Mouse (Mus musculus) brain, embryonic 18.5 days (tissue): ENCODE measurements around the gene Rybp.

Source experiments
- DNase-seq: peaks from one replicate; pipeline ENCODE4 v3.0.0-alpha.2; 2012; ENCODE audit warnings: low read depth, low spot score

Rybp gene

DNA sequence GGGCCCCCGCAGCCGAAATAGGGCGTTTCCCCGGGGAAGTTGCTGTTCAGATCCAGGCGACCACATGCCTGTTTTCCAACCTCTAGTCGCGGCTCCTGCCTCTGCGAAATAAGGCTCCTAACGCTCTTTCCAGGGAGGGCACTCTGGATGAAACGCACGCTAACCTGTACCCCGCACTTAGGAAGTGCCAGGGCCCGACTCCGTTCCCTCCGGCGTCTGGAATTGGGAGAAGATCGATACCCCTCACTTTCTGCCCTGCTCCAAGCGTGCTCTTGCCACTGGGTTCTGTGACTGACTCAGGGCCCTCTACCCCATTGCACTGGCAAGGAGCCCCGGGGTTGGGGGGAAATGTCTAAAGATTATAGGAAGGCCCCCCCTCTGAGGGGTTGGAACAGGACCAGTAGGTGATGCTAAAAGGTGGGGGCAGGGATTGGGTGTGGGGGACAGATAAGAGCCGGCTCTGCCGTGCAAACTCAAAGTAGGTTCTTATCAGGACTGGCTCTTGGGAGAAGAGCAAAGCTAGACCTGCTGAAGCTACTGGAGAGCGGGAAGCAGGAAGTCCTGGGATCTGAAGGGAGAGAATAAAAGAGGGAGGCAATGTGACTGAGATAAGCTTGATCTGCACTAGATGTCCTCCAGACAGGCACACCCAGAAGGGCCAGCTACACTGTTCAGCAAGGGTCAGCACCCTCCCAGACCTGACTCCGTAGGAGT, 888 bp upstream of the Rybp start:
- DNase-seq, result no peak

DNA sequence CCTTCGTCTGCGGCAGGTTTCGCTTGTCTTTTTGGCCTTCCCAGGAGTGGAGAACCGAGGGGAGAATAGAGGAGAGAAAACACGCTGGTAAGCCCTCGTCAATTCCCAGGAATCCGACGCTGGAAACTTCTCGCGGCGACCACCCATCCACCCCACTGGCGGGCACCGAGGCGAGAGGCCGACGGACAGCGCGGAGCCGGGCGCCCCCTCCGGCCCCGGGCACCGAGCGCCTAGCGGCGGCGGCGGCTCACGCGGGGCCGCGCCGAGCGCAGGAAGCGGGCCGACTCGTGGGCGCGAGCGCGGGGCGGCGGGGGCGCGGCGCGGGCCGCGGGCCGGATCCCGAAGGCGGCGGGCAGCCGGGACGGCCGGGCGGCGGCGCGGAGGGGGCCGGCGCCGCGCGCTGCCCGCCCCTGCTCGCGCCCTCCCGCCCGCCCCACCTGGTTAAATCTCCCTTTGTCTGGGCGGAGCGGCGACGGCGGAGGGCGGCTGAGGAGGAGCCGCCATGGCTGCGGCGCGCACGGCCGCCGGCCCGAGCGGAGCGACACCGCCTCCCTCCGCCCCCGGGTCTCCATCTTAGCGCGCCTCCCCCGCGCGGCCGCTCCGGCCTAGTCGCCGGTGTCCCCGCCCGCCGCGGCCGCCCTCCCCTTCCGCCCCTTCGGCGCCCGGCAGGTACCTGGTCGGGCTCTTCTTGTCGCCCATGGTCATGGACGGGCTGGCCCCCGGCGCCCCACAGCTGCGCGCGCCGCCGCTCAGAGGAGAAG, 532 bp downstream of the Rybp start:
- no peak for DNase-seq

DNA sequence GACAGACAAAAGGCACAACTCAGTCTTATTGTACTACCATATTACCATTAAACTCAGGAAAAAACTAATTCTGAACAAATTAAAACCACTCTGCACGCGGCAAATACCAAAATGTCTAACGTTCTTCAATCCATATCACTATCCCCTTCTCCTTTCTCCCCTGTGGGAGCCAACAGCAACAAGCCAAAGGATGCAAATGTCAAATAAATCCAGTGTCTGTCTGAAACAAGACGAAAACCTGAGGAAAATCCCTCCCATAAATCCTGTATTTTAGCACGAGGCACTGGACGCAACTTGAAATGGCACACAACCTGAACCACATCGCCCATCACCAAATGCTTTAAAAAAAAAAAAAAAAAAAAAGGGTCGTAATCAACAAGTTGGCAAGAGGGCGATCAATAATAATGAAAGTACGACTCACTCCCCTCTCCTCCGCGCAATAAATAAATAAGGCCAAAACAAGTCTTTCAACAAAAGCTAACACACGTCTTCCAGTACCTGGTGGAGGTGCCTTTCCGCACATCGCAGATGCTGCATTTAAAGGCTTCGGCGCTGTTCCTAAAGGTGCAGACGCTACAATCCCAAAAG, 1.2 kb downstream of the Rybp start:
- DNase-seq, result no peak

DNA sequence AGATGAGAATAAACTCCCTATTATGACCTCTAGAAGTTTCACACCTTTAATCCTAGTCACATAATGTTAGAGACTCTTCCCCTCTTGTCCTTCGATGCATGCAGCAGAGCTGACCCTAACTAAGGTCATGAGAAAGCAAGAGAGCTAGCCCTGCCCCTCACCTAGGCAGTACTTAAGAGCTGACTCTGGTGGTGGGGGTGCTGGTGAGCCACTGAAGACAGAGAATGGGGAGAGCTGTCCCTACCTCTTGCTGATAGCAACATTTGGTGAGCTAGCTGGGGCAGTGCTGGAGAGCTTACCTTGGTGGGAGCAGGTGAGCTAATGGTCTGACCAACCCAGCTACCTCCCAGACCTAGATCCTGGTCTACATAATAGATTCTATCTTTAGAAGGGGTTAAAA, 8.4 kb downstream of the Rybp start:
- no peak for DNase-seq

DNA sequence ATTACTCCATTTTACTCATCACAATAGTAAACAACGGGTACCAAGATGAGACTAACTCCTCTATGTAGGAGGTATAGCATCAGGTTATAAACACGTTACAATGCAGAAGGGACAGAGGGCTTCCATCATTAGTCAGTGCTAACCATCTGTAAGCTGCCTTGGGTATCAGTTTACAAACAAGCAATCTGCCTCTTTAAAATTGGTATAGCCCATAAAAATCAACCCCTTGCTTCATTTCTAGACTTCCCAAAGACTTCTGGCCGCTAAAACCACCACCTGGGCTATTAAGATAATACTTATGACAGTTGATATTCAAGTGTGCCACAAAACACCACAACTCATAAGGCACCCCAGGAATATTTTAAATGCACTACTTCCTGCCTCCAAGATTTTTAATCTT, 10.9 kb downstream of the Rybp start:
- no peak for DNase-seq

DNA sequence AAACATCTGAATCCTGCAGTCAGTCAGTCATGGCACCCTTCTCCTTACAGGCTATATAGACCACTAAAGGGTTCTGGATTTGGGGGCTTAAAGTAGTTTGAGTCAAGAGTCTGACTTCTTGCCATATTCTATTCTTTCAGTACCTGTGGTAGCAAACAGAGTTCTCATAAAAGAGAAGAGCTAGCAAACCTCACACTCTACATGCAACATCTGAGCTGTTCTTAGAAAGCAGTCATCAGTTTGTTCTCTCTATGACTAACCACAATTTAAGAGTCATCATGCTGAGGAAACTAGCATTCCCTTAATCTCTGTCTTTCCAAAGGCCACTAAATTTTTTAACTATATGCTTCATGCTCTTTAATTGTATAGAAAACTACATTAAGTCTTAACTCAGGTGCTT, 11.6 kb downstream of the Rybp start:
- no peak for DNase-seq

DNA sequence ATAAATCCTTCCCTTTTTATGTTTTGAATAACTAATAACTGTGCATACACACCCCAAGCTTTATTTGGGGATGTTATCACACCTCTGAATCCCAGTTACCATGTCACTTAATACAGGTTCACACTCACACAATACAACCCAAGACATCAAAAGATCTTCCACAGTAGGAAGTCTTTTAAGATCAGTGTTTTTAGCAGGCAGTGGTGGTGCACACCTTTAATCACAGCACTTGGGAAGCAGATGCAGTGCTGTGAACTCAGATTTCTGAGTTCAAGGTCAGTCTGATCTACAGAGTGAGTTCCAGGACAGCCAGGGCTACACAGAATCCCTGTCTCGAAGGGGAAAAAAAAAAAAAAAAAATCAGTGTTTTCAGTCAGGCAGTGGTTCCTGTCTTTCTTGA, 13.7 kb downstream of the Rybp start:
- DNase-seq, result no peak

DNA sequence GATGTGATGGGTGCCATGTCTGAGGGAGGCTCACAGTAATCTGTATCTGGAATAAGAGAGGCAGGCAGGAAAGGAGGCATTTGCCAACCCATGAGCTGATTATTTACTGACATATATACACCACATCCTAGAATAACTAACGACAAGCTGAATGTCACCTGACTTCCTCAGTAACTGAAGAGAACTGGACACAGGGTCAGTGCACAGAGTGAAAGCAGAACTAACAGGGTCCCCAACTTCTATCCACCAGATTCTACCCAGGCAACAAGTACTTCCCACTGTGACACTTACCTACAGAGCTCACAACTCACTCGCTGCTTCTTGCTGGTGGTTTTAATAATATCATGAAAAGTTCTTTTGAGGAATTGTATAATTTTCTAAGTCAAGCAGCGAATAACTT, 15.3 kb downstream of the Rybp start:
- no peak for DNase-seq

DNA sequence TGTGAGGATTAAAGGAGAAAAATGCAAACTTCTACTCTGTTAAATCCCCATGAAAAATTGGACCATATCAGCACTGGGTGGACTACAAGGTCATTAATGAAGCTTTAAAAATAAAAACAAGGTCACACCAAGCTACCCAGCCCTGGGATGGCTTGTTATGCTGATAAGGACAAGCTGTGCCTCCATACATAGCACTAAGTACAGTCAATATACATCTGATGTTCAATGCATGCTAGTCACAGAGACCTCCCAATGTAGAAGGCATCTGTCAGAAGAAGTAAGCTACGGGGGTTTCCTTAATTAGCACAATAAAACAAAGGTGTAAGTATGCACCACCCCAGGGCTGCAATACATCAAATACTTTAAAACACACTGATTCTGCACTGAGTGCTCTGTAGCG, 16.5 kb downstream of the Rybp start:
- DNase-seq, result no peak

DNA sequence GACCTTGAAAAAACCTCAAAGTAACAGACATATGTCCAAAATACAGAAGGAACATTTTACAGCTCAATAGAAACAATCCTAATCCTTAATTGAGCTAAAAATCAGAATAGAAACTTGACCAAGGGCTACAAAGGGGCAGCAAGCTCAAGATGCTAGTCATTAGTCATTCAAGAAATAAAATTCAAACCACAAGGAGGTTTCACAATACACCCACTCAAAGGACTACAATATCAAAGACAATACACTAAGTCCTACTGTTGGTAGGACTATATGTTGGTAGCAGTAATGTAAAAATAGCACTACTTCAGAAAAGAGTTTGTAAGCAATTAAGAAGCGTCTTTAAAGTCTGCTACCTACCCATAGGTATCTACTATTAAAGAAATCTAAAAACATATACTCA, 27.7 kb downstream of the Rybp start:
- no peak for DNase-seq

DNA sequence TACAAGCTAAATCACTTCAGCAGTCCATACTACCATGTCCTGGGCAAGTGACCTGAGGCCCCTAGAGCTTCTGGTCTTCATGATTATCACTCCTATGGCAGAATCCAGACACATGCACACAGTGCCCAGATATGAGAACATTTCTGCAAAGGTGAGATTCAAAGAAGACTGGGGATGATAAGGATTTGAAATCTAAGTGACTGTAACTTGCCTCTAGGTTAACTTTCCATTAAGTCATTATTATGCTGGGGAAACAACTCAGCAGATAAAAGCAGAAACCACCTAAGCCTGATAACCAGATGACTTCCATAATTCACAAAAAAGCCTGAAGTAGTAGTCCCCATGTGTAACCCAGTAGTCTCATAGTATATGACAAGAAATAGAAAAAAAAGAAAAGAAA, 29.0 kb downstream of the Rybp start:
- DNase-seq, result no peak

DNA sequence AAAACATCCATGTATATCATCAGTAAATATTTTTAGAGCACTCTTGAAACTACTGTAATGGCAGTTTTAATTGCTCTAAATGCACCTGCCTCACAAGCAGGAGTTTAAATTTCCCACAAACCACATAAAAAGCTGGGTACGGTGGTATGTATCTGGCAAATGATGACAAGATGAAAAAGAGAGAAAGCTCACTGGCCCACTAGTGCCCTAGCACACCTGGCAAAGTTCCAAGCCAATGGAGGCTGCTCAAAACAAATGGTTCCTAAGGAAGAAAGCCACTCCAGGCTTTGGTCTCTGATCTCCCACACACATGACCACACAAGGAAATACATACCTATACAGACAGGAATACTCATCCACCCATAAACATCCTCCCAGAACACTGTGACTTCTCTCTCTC, 31.9 kb downstream of the Rybp start:
- no peak for DNase-seq

DNA sequence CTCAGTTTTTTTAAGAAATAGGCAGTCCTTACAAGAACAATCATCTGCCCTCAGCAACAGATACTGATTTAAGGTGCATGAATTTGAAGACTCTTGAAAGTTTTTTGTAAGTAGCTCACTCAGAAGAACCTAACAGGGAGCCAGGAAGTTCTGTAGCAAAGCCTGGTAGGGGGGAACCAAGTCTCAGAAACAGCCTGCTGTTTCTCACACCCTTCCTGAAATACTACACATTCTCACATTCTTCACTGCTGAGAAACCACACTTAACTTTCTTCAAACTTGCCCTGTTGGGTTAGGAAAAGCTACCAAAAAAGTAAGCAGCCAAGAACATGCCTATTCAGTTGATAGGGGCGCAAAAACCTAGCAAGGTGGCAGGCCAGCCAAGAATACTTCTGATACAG, 32.6 kb downstream of the Rybp start:
- no peak for DNase-seq

DNA sequence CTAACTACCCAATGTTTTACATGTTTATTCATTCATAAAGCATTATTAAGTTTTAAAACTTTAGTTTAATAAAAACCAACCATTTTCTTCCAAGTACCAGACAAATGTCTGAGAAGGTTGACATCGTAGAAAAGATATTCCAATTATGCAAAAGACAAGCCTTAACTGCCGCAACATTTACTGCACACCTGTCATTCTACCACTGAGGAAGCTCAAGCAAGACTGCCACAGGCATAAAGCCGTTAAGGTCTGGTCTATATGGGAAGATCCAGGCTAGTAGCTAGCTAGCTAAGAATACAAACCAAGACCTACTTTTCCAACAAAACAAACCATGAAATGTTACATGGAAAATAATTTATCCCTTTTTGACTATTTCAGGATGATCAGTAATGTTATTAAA, 42.8 kb downstream of the Rybp start:
- DNase-seq, result no peak

DNA sequence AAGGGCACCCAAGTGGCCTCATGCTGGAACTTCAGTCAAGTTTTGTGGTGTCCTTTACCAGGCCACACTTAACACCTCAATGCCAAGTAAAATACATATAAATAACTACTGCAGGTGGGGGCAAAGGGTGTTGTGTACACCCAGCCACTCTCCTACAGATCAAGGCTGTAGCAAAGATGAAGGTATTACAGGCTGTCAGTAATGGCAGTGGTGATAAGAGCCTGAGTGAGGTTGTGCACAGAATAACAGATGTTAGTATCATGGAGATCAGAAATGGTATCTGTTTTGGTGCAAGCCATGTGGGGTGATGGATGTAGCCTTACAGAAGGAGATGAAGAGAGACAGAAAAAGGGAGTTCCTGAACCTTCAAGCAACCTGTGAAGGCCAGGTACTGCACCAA, 52.2 kb downstream of the Rybp start:
- no peak for DNase-seq

DNA sequence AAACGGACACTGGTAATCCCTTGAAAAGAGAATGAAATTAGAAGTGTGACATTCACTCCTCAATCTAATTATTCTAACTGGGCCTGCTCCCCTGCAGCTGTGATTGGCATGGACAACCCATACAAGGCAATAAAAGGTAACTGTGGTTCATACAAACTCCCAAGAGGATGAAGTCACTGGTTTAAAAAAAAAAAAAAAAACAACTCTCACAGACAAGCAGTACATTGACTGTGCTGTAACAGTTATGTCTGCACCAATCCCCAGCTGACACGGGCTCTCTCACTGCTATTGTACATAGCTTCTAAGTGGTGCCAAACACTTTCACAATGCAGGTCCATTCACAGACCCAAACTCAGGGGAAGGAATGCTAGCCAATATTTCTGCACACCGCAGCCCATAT, 53.8 kb downstream of the Rybp start:
- DNase-seq, result no peak

DNA sequence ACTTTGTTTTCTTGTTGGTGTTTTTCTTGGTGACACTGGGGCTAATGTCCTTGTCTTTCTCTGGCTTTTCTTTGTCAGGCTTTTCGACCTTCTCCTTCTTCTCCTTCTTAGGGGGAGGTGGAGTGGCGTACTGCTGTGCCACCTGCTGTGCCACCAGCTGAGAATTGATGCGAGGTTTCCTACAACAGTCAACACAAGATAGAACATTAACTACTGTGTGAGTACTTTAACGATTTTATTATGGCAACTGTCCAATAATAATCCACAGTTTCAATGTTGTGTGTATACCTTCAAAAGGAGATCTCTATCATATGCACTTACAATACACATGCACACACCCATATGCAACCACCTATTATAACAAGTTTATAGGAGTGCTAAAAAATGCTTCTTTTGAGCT, 54.2 kb downstream of the Rybp start:
- no peak for DNase-seq

DNA sequence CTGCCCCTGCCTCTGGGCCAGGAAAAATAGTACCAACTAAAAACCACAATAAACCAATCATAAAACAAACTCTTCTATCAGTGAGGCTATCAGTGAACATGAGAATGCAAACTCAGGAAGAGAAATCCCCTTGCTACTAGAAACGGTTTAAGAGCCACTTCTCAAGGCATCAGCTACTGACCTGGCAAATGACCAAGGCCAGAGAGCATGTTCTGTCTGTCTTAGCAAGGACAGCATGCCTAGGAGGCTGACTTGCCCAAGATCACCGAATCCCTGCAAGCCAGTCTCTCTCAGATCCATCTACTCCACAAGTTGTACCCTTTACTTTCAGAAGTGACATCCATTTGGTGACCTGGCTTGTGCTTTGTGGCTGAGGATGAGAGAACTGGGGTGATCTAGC, 61.1 kb downstream of the Rybp start:
- DNase-seq, result no peak

DNA sequence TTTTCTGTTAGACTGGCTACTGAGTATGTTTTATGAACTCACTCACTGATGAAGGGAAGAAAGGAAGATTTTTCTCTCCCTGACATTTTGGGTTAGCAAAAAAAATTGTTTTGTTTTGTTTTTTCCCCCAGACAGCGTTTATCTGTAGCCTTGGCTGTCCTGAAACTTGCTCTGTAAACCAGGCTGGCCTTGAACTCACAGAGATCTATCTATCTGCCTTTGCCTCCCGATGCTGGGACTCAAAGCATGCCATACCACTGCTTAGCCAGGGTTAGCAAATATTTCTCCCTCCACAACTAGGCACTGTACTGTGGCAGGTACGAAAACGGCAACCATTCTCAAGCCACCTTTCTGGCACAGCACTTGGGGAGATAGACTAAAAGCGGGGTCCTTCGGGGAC, 63.4 kb downstream of the Rybp start:
- no peak for DNase-seq

DNA sequence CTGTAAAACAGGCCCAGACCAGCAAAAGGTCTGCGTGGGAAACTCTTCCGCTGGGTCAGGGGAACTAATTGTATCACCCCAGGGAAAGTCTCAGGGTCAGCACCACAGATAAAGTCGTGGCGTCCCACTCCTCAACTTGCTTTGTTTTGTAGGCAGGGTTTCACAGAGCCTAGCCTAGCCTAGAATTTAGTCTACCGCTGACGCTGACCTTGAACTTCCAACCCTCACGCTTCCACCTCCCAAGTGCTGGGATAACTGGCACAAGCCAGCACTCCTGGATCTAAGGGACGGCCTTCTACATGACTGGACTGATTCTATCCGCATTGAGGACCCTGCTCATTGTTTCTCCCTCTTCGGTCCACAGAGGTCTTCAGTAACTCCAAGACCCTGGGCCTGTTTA, 63.9 kb downstream of the Rybp start:
- DNase-seq, result no peak

DNA sequence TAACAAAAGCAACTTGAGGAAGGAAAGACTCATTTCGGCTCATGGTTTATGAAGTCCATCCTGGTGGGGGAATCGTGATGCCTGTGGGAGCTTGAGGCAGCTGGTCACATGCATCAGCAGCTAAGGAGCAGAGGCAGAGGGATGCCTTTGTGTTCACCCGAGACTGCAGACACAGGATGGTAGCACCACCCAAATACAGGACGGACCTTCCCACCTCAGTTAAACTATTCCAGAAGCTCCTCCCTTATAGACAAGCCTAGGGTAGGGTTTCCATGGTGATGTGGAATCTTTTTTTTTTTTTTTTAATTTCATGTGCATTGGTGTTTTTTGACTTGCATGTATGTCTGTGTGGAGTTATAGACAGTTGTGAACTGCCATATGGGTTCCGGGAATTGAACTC, 64.4 kb downstream of the Rybp start:
- DNase-seq, result no peak

DNA sequence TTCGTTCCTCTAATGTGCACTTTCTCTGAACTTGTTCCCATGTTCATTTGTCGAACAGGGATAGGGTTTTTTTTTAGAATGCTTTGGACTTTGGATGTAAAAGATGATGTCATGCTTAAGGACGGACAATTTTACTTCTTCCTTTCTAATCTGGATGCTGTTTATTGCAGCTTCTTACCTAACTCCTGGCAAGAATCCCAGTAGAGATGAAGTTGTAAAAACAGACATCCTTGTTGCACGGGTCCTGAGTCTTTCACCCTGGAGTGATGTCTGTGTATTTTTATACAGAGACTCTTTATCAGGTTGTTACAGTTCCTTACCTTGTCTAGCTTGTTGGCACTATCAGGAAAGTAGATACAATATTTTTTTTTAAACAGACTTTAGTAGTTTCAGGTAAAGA, 65.5 kb downstream of the Rybp start:
- no peak for DNase-seq

DNA sequence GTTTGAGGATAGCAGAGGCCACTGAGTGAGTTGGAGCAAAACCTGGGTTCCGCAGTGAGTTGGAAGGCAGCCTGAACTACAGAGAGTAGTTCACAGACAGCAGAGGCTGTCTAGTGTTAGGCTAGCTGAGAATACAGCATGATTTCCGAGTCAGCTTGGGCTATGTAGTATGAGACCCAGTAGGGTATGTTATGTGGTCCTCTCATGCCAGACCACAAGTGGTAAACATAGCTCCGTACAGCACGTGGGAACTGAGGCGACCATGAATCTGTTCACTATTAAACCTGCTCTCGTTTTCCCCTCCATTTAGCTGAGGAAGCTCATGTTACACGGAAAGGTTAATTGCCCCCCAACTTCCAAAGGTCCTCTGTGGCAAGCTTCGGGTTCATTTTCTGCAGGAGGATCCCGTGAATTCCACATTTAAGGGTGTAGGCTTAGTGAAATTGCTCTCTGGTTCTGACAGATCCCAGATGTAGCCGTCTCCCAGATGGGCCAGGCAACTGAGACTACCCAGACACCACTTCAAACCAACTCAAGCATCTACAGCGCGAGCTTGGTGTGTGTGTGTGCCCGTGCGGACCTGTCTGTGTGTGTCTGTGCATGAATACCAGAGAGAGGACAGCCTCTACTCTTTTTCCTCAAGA, 66.2 kb downstream of the Rybp start:
- DNase-seq, result no peak
